Mouse (Mus musculus) kidney, embryonic 14.5 days (tissue): Measurements from ENCODE around the gene Dvl3. TPM values are rescaled to one million over a fixed set of nuclear protein-coding genes. Genes with fewer than 3 reads are reported as not detected.

Experiments used
- ATAC-seq: fragments of 200-750 bp; cut with Nextera tagmentation; 2 replicates; pipeline ENCODE4 v1.8.0; 2017; ENCODE audit warnings: moderate number of reproducible peaks, mild to moderate bottlenecking, moderate TSS enrichment, moderate library complexity; ENCODE audit not compliant: low FRiP score, low TSS enrichment
- H3K27ac ChIP-seq: fragments of 300-500 bp; sonication (generic); 2 replicates; pipeline ENCODE4 v1.5.1; 2014; ENCODE audit warnings: low read depth, mild to moderate bottlenecking, low read length, moderate library complexity, mixed read lengths
- H3K27me3 ChIP-seq: fragments of 300-500 bp; sonication (generic); 2 replicates; pipeline ENCODE4 v1.6.1; 2014; ENCODE audit warnings: mild to moderate bottlenecking, low read length; ENCODE audit not compliant: control insufficient read depth, insufficient read depth
- H3K36me3 ChIP-seq: fragments of 300-500 bp; sonication (generic); 2 replicates; pipeline ENCODE4 v1.6.1; 2014; ENCODE audit warnings: low read length, mixed read lengths; ENCODE audit not compliant: control insufficient read depth, insufficient read depth
- H3K4me1 ChIP-seq: fragments of 300-500 bp; sonication (generic); 2 replicates; pipeline ENCODE4 v1.6.1; 2014; ENCODE audit warnings: low read length, mixed read lengths; ENCODE audit not compliant: control insufficient read depth, insufficient read depth
- H3K4me2 ChIP-seq: fragments of 300-500 bp; sonication (generic); replicated peaks from 2 replicates; pipeline ENCODE4 v1.6.1; 2014; ENCODE audit warnings: low read depth, mild to moderate bottlenecking, low read length
- H3K4me3 ChIP-seq: fragments of 300-500 bp; sonication (generic); 2 replicates; pipeline ENCODE4 v1.5.1; 2014; ENCODE audit warnings: mild to moderate bottlenecking, low read length
- H3K9ac ChIP-seq: fragments of 300-500 bp; sonication (generic); 2 replicates; pipeline ENCODE4 v1.6.1; 2014; ENCODE audit warnings: low read depth, mild to moderate bottlenecking, low read length, moderate library complexity
- H3K9me3 ChIP-seq: fragments of 300-500 bp; sonication (generic); 2 replicates; pipeline ENCODE4 v1.6.1; 2016; ENCODE audit warnings: low read length; ENCODE audit not compliant: control insufficient read depth
- WGBS: fragments of 180-500 bp; shearing (Covaris S2); extraction: QIAGEN DNeasy Blood & Tissue Kit; methylation state at CpG from one replicate; pipeline ENCODE4 v1.1.7; 2014; 5-methylcytosine and 5-hydroxymethylcytosine counted together
- polyA plus RNA-seq: library from polyadenylated mRNA; unstranded; fragments of >200 nt; fragmentation: Nextera tagmentation; extraction: Ambion mirVana; gene quantifications from 2 replicates; pipeline ENCODE4 v1.2.1, GENCODE M21; 2014

Gene Dvl3
- polyA plus RNA-seq, 1 experiment from 2014 or later = 30.5 TPM

- Histone ChIP-seq H3K9ac (no peak overlapping the region), H3K27ac (no peak overlapping the region), H3K27me3 (no peaks in the 10 kb centered on the region), H3K4me1 (peaks cover 22% of the 10 kb centered on the region), H3K4me2 (0 out of 2 replicates have a peak overlapping the region, but pooled peaks have one; percentile 19), H3K9me3 (no peaks in the 10 kb centered on the region), H3K4me3 (no peak overlapping the region), H3K36me3 (peaks cover 56% of the 10 kb centered on the region)
- WGBS = 48% methylated on average over 10 of the region's 10 CpGs
- ATAC-seq = no peak
Measured at GRCm38 (mm10) chr16:20534617-20535295, 18.0 kb downstream of the Dvl3 start.

- H3K9ac ChIP-seq = peak within 1 kb of the TSS; percentile 81
- H3K27ac ChIP-seq = peak within 1 kb of the TSS; percentile 72
- peaks cover 22% of the 10 kb centered on the region for H3K4me1 ChIP-seq
- peak within 1 kb of the TSS; percentile 76 for H3K4me2 ChIP-seq
- peak; percentile 97 for ATAC-seq
- peak within 1 kb of the TSS; percentile 78 for H3K4me3 ChIP-seq
- under 1% methylated on average over 52 of the region's 52 CpGs for WGBS
- peaks cover 56% of the 10 kb centered on the region for H3K36me3 ChIP-seq
- H3K27me3 ChIP-seq = no peaks in the 10 kb centered on the region
- no peaks in the 10 kb centered on the region for H3K9me3 ChIP-seq
Measured at GRCm38 (mm10) chr16:20535296-20536080, 18.7 kb downstream of the Dvl3 start, which contains the start of gene Ap2m1. TSS of gene Ap2m1 (plus strand) at chr16:20535478.

- 33% methylated on average over 9 of the region's 9 CpGs for WGBS
Measured at GRCm38 (mm10) chr16:20536081-20536665, 19.4 kb downstream of the Dvl3 start.

GRCm38 (mm10) chr16:20537071-20537471 is 20.3 kb downstream of the Dvl3 start:
- H3K27ac ChIP-seq = peak overlapping the region; percentile 34
- peak overlapping the region; percentile 76 for H3K4me2 ChIP-seq
- peak overlapping the region; percentile 78 for H3K4me3 ChIP-seq
- H3K9me3 ChIP-seq = no peaks in the 10 kb centered on the region
- H3K9ac ChIP-seq = peak overlapping the region; percentile 52
- 27% methylated on average over 5 of the region's 5 CpGs for WGBS
- H3K27me3 ChIP-seq = no peaks in the 10 kb centered on the region
- H3K4me1 ChIP-seq = peaks cover 22% of the 10 kb centered on the region
- 0 out of 2 replicates have a peak, but pooled peaks have one; percentile 13 for ATAC-seq
- peaks cover 56% of the 10 kb centered on the region for H3K36me3 ChIP-seq

More at GRCm38 (mm10) chr16:20536081-20536665, 19.4 kb downstream of the Dvl3 start:
- Histone ChIP-seq H3K9ac (peak overlapping the region; percentile 81), H3K9me3 (no peaks in the 10 kb centered on the region), H3K36me3 (peaks cover 56% of the 10 kb centered on the region), H3K4me3 (peak overlapping the region; percentile 78), H3K27ac (peak overlapping the region; percentile 26; the same call in 1 of the 2 replicates), H3K4me1 (peaks cover 22% of the 10 kb centered on the region), H3K27me3 (no peaks in the 10 kb centered on the region), H3K4me2 (peak overlapping the region; percentile 76)
- ATAC-seq = no peak

GRCm38 (mm10) chr16:20537601-20538320 is 21.0 kb downstream of the Dvl3 start:
- no peak overlapping the region for H3K27ac ChIP-seq
- ATAC-seq = no peak

GRCm38 (mm10) chr16:20539649-20540048 is 22.9 kb downstream of the Dvl3 start:
- no peak for ATAC-seq
- no peak overlapping the region for H3K9ac ChIP-seq
- no peak overlapping the region for H3K27ac ChIP-seq
- H3K4me3 ChIP-seq = no peak overlapping the region
- no peaks in the 10 kb centered on the region for H3K9me3 ChIP-seq
- H3K27me3 ChIP-seq = no peaks in the 10 kb centered on the region
- H3K4me2 ChIP-seq = no peak overlapping the region
- H3K36me3 ChIP-seq = peaks cover 65% of the 10 kb centered on the region
- peaks cover 22% of the 10 kb centered on the region for H3K4me1 ChIP-seq
- 82% methylated on average over 3 of the region's 3 CpGs for WGBS

More at GRCm38 (mm10) chr16:20537601-20538320, 21.0 kb downstream of the Dvl3 start:
- H3K36me3 ChIP-seq = peaks cover 60% of the 10 kb centered on the region
- peaks cover 22% of the 10 kb centered on the region for H3K4me1 ChIP-seq
- peak overlapping the region; percentile 78; the same call in 1 of the 2 replicates for H3K4me3 ChIP-seq
- 52% methylated on average over 6 of the region's 6 CpGs for WGBS
- peak overlapping the region; percentile 52; the same call in 1 of the 2 replicates for H3K9ac ChIP-seq
- no peaks in the 10 kb centered on the region for H3K9me3 ChIP-seq
- no peaks in the 10 kb centered on the region for H3K27me3 ChIP-seq
- H3K4me2 ChIP-seq = peak overlapping the region; percentile 76

- WGBS = 88% methylated on average over 4 of the region's 4 CpGs
- Histone ChIP-seq H3K9ac (no peak overlapping the region), H3K4me2 (no peak overlapping the region), H3K4me1 (peaks cover 22% of the 10 kb centered on the region), H3K9me3 (no peaks in the 10 kb centered on the region), H3K36me3 (peaks cover 71% of the 10 kb centered on the region), H3K27me3 (no peaks in the 10 kb centered on the region), H3K4me3 (no peak overlapping the region), H3K27ac (no peak overlapping the region)
- ATAC-seq = no peak
Measured at GRCm38 (mm10) chr16:20540438-20540837, 23.7 kb downstream of the Dvl3 start.

GRCm38 (mm10) chr16:20545696-20546095 is 28.9 kb downstream of the Dvl3 start:
- WGBS = 90% methylated on average over 10 of the region's 10 CpGs
- peaks cover 54% of the 10 kb centered on the region for H3K36me3 ChIP-seq

More at GRCm38 (mm10) chr16:20545696-20546095, 28.9 kb downstream of the Dvl3 start:
- H3K9ac ChIP-seq = no peak overlapping the region
- H3K4me1 ChIP-seq = peaks cover 11% of the 10 kb centered on the region; the same call in 1 of the 2 replicates
- H3K27me3 ChIP-seq = no peaks in the 10 kb centered on the region
- no peak overlapping the region for H3K4me2 ChIP-seq
- H3K9me3 ChIP-seq = no peaks in the 10 kb centered on the region
- H3K4me3 ChIP-seq = no peak overlapping the region
- no peak overlapping the region for H3K27ac ChIP-seq
- ATAC-seq = no peak
